Mouse (Mus musculus) layer of hippocampus, postnatal 25 days (tissue): ENCODE results near the gene Srsf1. TPM values are rescaled to one million over a fixed set of nuclear protein-coding genes. Genes with fewer than 3 reads are reported as not detected.
A peak's percentile ranks its signal among the peaks of the same experiment; 100 is the strongest.

ENCODE experiments used
- DNase-seq, 2 experiments: peaks; one replicate each; pipeline ENCODE4 v3.0.0; 2022; ENCODE audit warnings: mixed read lengths in 2 of 2, low spot score in 1 of 2; ENCODE audit errors: extremely low spot score in 1 of 2
- total RNA-seq, 2 experiments: library from RNA; stranded (reverse); gene quantifications; 2 replicates each; pipeline ENCODE4 v1.2.3; 2021

The Srsf1 gene
- total RNA-seq, 2 experiments from 2014 or later, result 191 to 221 TPM

- DNase-seq, result peak; percentile 35
These were observed 21.5 kb downstream of the Srsf1 start for GRCm38 (mm10) chr11:88068411-88069245.

DNA sequence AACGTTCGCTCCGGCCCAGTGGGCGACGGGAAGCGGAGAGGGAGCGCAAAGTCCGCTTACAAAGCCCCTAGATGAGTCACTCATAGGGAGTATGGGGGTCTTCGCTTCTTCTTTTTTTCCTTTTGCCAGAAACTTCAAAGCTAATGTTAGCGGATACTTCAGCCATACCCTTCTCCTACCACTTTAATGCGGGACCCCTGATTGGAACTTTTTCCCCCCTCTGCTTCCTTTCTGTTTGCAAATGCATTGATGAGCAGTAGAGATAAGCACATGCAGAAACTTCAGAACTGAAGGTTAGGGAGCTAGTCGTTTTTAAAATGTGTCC is 22.0 kb downstream of the Srsf1 start:
- no peak for DNase-seq

DNA sequence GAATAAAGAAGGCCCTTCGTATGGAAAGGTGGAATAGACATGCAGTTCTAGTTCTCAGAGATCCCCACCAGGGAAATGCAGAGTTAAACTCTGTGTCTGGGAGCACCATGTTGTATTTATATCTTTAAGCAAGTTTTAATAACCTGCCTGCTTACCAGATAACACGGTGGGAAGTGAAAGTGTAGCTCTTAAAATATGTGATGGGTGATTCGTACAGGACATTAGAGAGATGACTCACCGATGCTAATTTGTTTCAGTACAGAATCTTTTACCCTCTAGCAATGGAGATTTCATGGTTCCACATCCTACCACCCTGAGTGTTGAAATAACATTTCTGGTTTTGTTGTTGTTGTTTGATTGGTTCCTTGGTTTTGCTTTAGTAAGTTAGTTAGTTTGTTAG is 23.2 kb downstream of the Srsf1 start:
- DNase-seq, result no peak

DNA sequence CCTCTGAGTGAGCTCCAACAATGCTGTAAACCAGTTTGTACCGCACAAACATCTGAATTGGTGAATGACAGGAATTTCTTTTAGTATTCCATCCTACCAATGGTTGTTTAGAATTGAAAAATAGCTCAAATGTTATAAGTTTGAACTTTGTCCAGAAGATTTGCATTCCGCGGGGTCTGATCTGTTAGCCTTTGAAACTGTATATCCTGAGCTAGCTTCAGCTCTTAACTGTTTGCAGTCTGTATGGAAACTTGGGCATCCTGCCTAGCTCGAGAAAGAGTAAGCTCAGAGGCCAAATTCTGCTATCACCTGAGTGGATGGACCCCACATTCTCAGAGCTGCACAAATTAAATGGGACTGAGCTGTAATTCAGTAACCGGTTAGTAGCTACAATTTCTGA is 23.9 kb downstream of the Srsf1 start:
- no peak for DNase-seq

- DNase-seq, result no peak
These were observed 26.2 kb downstream of the Srsf1 start for GRCm38 (mm10) chr11:88073343-88073875.

GRCm38 (mm10) chr11:88075701-88076100 is 28.5 kb downstream of the Srsf1 start:
- DNase-seq, result no peak

DNA sequence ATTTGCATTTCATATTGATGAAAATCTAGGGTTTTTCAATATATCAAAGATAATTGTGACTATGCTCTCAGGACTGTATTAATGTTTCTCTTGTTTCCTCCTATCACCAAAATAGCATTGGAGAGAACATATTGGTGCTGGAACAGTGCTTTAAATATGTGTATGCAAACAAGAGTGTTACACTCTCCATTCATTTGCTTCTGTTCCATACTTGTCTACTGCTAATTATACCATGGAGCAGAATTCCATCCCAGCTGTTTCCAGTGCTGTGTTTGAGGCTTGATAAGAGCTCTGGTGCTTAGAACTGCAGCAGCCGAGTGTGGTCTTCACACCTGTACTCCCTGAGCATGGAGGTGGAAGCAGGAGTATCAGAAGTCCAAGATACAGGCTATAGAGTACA is 29.2 kb downstream of the Srsf1 start:
- DNase-seq, result no peak

DNA sequence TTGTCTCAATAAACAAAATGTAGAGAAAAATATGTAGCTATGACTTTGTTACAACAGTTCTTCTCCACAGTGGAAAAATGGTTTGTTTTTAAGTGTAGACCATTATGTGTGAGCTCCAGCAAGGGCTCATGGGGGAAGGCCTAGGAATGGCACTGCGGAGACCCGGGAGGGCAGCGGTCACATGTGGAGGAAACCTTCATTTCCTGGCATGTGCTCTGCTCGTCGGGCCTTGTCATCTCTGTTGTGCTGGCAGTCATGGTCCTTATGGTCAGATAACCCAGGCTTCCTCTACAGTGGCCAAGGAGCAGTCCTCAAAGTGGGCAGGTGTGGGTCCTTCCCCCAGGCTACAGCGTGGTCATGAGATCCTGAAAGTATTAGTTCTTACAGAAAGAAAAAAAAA is 36.5 kb downstream of the Srsf1 start:
- no peak for DNase-seq

DNA sequence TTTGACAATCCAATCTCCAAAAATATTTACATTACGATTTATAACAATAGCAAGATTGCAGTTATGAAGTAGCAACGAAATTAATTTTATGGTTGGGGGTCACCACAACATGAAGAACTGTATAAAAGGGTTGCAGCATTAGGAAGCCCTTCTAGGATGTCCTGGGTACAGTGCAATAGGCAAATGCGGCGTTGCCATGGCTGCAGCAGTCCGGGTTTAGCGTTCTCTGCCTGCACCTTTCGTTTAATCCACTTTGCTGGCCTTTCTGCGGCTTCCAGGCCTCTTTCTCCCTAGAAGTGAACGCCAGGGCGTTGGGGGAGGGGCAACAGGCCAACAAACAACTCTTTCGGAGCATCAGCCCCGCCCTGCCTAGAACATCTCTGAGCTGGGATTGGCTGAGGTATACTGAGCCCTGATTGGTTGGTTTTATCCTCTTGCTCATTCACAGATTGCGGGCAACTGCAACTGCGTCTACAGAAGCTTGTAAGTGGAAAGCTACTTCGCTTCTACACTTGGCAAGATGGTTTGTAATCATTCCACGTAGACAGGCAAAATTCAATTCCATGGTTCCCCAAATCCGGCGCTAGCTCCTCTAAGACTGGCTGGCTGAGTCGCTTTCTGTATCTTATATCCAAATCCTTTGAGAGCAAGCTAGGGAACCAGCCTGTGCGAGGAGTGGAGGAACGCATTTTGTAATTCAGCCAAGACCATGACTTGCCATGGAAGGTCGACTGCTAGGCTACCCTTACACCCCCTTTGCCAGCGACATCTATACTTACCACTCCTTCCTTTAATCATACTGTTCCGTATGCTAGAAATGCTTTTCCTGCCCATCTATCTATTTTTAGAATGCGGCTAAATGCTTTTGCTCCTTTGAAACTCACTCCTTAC is 39.8 kb downstream of the Srsf1 start:
- peak; percentile 64 to 84 for DNase-seq

DNA sequence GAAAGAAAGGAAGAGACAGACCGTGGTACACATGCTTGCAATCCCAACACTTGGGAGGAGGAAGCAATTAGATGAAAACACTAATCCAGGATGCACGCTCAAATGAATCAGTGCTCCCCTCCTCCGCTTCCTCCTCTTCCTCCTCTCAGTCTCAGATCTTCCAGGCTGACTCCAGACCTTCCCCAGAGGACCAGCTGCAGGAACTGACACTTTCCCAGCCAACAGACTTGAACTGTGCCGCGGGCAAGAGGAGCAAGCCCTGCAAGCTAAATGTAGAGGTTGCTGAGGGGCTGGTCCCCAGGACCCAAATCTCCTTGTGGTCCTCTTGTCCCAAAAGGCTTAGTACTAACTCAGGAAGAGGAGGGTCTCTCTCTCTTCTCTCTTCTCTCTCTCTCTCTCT is 42.0 kb downstream of the Srsf1 start:
- DNase-seq, result no peak

DNA sequence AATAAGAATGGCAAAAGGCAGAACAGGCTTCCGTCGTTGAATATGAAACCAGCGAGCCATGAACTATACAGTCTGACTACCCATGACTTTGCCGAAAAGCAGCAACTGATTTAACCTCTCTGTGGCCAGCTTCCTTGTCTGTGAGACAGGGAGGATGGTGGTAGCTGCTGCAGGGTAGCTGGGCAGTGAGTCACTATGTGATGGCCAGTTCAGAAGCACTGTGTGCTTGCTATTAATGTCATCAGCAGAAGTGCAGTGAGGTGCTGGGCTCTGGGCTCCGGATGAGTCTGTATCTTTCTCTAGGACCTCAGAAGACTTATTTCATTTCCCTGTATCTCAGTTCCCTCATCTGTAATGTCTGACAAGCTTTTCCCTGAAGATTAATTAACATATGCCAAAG is 43.1 kb downstream of the Srsf1 start:
- no peak for DNase-seq

DNA sequence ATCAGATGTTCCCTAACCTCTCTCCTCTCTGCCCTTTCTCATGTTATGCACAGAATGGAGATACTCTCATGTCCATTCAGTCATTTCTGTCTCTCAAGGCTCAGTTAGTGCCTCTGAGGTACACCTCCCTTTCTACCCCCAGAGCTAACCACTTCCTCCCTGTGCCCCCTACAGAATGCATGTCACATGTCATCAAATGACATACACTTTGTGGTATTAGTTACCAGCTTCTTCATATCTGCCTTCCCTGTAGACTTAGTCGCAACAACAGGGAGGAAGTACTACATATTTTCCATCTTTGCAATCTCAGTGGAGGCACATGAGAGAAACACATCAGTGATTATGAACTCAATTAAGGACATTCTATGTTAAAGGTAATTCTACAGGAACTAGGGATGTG is 44.8 kb downstream of the Srsf1 start:
- no peak for DNase-seq

GRCm38 (mm10) chr11:88097173-88097572 is 50.0 kb downstream of the Srsf1 start:
- DNase-seq, result no peak

DNA sequence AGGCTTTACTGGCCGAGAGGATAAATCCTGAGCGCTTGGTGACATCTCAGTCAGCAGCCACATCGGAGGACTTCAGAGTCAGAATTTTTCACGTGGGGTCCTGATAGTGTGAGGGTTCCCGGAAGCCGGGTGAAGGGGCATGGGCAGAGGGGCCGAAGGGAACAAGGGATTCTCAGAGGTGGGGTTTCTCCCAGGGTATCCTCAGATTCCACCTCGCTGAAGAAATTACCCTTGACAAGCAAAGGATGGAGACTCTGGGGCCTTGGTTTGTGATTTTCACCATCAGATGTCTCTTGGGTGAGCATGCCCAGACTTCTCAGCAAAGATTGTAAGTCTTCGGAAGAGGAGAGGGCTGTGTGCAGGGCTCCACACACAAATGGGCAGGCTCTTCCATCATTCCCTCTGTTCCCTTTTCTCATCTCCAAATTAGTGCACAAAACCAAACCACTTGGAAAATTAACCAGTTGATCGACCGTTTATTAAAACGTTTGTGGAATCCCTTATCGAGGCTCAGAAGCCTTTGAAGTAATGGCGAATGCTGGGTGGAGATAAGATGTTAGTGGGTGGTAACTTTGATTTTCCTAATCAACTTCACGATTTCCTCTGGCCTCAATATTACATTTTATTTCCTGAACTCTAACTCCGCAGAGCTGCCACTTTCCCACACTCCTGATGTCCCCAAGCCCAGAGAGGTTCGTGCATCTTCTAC is 51.0 kb downstream of the Srsf1 start, which contains the start of gene Cuedc1:
TSS of gene Cuedc1 (plus strand) at position 38 of the 709 bp plus-strand sequence.
- DNase-seq, result no peak

GRCm38 (mm10) chr11:88098787-88099598 is 51.8 kb downstream of the Srsf1 start:
- peak; percentile 65 to 74 for DNase-seq

DNA sequence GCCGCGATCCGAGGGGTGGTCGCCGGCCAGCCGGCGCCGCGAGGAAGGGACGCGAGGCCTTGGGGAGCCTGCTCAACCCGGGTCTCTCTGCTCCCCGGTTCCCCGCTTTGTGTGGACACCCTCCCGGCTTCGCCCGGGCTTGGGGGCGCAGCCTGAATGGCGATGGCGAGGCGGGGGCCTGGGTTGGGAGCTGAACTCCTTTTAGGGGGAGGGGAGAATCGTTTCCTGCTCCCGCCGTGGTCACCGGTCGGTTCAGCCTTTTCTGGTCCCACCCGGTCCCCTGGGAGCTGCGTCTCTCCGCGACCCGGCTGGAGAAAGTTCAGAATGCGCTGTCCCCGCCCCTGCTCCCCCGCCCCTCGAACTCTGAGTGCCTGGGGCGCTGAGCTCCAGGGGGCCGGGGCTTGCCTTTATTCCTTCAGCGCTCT is 52.4 kb downstream of the Srsf1 start:
- peak; percentile 40 to 43 for DNase-seq

DNA sequence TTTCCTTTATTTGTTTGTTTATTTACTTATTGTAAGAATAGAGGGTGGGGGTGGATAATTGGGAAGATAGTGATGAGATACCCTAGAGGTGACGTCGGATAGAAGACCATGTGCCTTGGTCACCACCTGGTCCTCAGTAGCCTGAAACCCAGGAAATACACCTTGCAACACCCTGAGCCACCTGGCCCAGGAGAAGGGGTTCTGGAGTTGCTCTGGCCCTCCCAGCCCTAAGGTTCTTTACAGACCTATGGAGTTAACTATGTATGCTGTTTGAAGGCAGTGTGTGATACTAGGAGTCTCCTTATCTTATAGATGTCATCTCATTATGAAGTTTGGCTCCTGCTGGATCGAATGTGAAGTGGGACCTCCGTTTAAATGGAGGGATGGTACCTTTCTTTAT is 53.0 kb downstream of the Srsf1 start:
- no peak for DNase-seq
